Mouse (Mus musculus) liver, adult 2 months (tissue): ENCODE measurements at regions not wholly inside any gene's neighbourhood (a gene's known extent, or its start where the extent isn't known, plus 50 kb on each side); places are given as distances from the start of the nearest gene placed in this dataset.

ENCODE experiments used
- CTCF ChIP-seq: fragments of 200-500 bp; IDR thresholded peaks from 2 replicates; pipeline ENCODE4 v1.5.1; 2011; ENCODE audit warnings: low read depth, low read length, control low read depth
- POLR2A ChIP-seq: fragments of 200-500 bp; IDR thresholded peaks from 2 replicates; pipeline ENCODE4 v1.6.1; 2011; ENCODE audit warnings: low read length, control low read depth; ENCODE audit not compliant: insufficient read depth; ENCODE audit errors: extremely low read depth

GRCm38 (mm10) chr10:37300181-37300889, 161.6 kb upstream of the Marcks start:
- TF ChIP-seq POLR2A (no peak), CTCF (no peak)
